Mouse (Mus musculus) myocyte (in vitro differentiated cells): ENCODE data around the gene Dydc2.

Source experiments
- E2F4 ChIP-seq: IDR thresholded peaks from one replicate; pipeline ENCODE4 v1.6.1; 2011; ENCODE audit warnings: mild to moderate bottlenecking, control low read depth, moderate library complexity; ENCODE audit not compliant: insufficient read depth
- MAX ChIP-seq: IDR thresholded peaks from one replicate; pipeline ENCODE4 v1.6.1; 2011; ENCODE audit warnings: low read depth, mild to moderate bottlenecking, control low read depth
- MYOG ChIP-seq, 3 experiments: IDR thresholded peaks; one replicate each; pipeline ENCODE4 v1.6.1; 2011; ENCODE audit warnings: control low read depth in 2 of 3, low read depth in 2 of 3, mild to moderate bottlenecking in 2 of 3; ENCODE audit not compliant: insufficient read length in 2 of 3, control insufficient read depth in 1 of 3, insufficient read depth in 1 of 3
- POLR2A ChIP-seq: IDR thresholded peaks from one replicate; pipeline ENCODE4 v1.6.1; 2011; ENCODE audit warnings: low read depth, mild to moderate bottlenecking, control low read depth, moderate library complexity; ENCODE audit not compliant: insufficient read length
- POLR2AphosphoS2 ChIP-seq: IDR thresholded peaks from one replicate; pipeline ENCODE4 v1.6.1; 2011; ENCODE audit warnings: low read depth, control low read depth; ENCODE audit not compliant: insufficient read length
- REST ChIP-seq: IDR thresholded peaks from one replicate; pipeline ENCODE4 v1.6.1; 2011; ENCODE audit warnings: mild to moderate bottlenecking, control low read depth, moderate library complexity; ENCODE audit not compliant: insufficient read depth, insufficient read length
- TCF12 ChIP-seq: IDR thresholded peaks from one replicate; pipeline ENCODE4 v1.6.1; 2011; ENCODE audit warnings: mild to moderate bottlenecking, control low read depth; ENCODE audit not compliant: poor library complexity, insufficient read depth, severe bottlenecking
- USF1 ChIP-seq: IDR thresholded peaks from one replicate; pipeline ENCODE4 v1.6.1; 2011; ENCODE audit warnings: low read depth, mild to moderate bottlenecking, control low read depth, moderate library complexity

DNA sequence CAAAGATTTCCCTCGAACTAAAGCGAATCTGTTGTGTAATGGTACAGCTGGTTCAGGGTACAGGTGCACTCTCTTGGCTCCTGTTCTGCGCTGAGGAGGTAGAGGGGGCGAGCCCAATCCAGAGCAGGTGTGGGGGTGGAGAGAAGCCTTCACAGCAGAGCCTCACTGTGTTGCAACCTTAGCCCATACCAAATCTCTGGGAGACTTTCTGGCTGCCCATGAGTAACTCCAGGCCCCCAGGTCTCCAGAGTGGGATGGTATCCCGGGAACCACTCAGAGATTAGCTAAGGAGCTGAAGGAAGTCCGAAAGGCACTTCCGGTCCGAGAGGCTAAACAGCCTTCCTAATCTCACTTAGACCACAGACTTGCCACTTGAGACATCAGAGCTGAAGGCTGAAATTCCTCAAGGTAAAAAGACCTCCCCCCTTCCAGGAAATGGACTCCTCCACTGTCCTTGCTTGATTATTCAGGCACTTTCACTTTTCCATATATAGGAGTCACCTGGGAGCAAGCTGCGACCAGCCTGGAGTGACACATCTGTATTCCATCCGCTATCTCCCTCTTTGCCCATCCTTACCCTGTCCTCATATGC lies 35.9 kb upstream of the Dydc2 start, which contains the start of gene Mat1a:
- no peak for TF ChIP-seq POLR2A
- TF ChIP-seq USF1, result no peak
- no peak for TF ChIP-seq MYOG (IDR thresholded peaks at IDR 0.05; ENCODE audit: control insufficient read depth in 1 of 3, insufficient read depth in 1 of 3, insufficient read length in 2 of 3, low read depth in 2 of 3)
- TF ChIP-seq TCF12, result no peak
- TF ChIP-seq REST, result no peak
- TF ChIP-seq E2F4, result no peak
- no peak for TF ChIP-seq POLR2AphosphoS2
- no peak for TF ChIP-seq MAX
